ENCODE assay signal across 14 mouse cellular contexts in the genomic region with DNA sequence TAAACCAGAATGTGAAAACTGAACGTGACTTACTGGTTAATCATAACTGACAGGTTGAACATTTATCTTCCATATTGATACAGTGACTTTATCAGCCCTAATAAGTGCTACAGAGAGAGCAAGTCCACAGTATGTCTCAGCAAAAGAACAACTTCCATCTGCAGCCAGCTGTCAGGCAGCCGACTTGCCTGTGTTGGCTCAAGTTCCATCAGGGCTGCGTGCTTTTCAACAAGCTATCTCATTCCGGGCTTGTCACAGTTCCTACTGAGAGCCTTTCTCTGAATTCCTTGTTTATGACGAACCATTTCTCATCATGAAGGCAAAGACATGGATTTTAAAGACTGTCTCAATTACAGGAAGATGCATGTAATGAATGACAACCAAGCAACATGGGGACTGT. TPM values are rescaled to one million over a fixed set of nuclear protein-coding genes. Genes with fewer than 3 reads are reported as not detected.
DNase-seq lines count a peak whose midpoint lies in the region; ATAC-seq lines count a peak whose summit lies in the region.
"Had no signal": no experiment of that assay in that cellular context is flagged by ENCODE, and none has a peak within 500 bp of the region (broad histone marks: within the 10 kb centered on the region; RNA-seq: fewer than 3 reads in every experiment).

No protein-coding gene starts in this region.

- H3K4me1 ChIP-seq in heart, embryonic 10.5 days: peaks cover 8% of the 10 kb centered on the region
- H3K4me1 ChIP-seq in lung, embryonic 16.5 days (replicated peaks; ENCODE audit: control insufficient read depth, insufficient read depth, low read length): no peaks in the 10 kb centered on the region
- H3K4me1 ChIP-seq in heart, embryonic 16.5 days (ENCODE audit: control insufficient read depth, insufficient read depth, low read length): peaks cover 16% of the 10 kb centered on the region
- H3K4me1 ChIP-seq: embryonic facial prominence, embryonic 12.5 days; midbrain, embryonic 13.5 days had no signal

- 0 out of 2 replicates have a peak, but pooled peaks have one; percentile 41 for ATAC-seq in lung, embryonic 16.5 days (ENCODE audit: low read depth)
- ATAC-seq in heart, embryonic 16.5 days (replicated peaks; ENCODE audit: extremely low read depth, insufficient read depth, low FRiP score): peak; percentile 69
- ATAC-seq: midbrain, embryonic 13.5 days; Patski had no signal

- 50% methylated on average over 5 of the region's 5 CpGs for WGBS in heart, embryonic 10.5 days
- 42% methylated on average over 5 of the region's 5 CpGs for WGBS in lung, embryonic 16.5 days
- WGBS in heart, embryonic 16.5 days: 30% methylated on average over 5 of the region's 5 CpGs

- H3K36me3 ChIP-seq in heart, embryonic 10.5 days: peaks cover 2% of the 10 kb centered on the region; the same call in 1 of the 2 replicates
- no peaks in the 10 kb centered on the region for H3K36me3 ChIP-seq in lung, embryonic 16.5 days (ENCODE audit: control insufficient read depth, insufficient read depth, low read length)
- H3K36me3 ChIP-seq in heart, embryonic 16.5 days (ENCODE audit: control insufficient read depth, insufficient read depth): no peaks in the 10 kb centered on the region
- H3K36me3 ChIP-seq: embryonic facial prominence, embryonic 12.5 days; midbrain, embryonic 13.5 days had no signal

- H3K9me3 ChIP-seq in heart, embryonic 10.5 days: no peaks in the 10 kb centered on the region
- H3K9me3 ChIP-seq in lung, embryonic 16.5 days (ENCODE audit: control insufficient read depth, low read length): no peaks in the 10 kb centered on the region
- H3K9me3 ChIP-seq in heart, embryonic 16.5 days (replicated peaks; ENCODE audit: control insufficient read depth, low read length): no peaks in the 10 kb centered on the region
- H3K9me3 ChIP-seq: embryonic facial prominence, embryonic 12.5 days; midbrain, embryonic 13.5 days had no signal

- H3K9ac ChIP-seq in lung, embryonic 16.5 days (ENCODE audit: low read length): no peak overlapping the region
- no peak overlapping the region for H3K9ac ChIP-seq in heart, embryonic 16.5 days (ENCODE audit: low read length)
- H3K9ac ChIP-seq: embryonic facial prominence, embryonic 12.5 days; midbrain, embryonic 13.5 days had no signal

- no peak overlapping the region for H3K4me2 ChIP-seq in lung, embryonic 16.5 days (ENCODE audit: low read depth, low read length)
- peak overlapping the region; percentile 15; the same call in 1 of the 2 replicates for H3K4me2 ChIP-seq in heart, embryonic 16.5 days (ENCODE audit: low read depth, low read length)
- H3K4me2 ChIP-seq: embryonic facial prominence, embryonic 12.5 days; midbrain, embryonic 13.5 days had no signal

- H3K4me3 ChIP-seq in heart, embryonic 10.5 days: no peak overlapping the region
- no peak overlapping the region for H3K4me3 ChIP-seq in lung, embryonic 16.5 days (ENCODE audit: low read length)
- no peak overlapping the region for H3K4me3 ChIP-seq in heart, embryonic 16.5 days (ENCODE audit: low read length)
- H3K4me3 ChIP-seq: embryonic facial prominence, embryonic 12.5 days; midbrain, embryonic 13.5 days had no signal

- no peak overlapping the region for H3K27ac ChIP-seq in heart, embryonic 10.5 days
- no peak overlapping the region for H3K27ac ChIP-seq in lung, embryonic 16.5 days (ENCODE audit: low read length)
- peak overlapping the region; percentile 80 for H3K27ac ChIP-seq in heart, embryonic 16.5 days (ENCODE audit: low read length)
- H3K27ac ChIP-seq: embryonic facial prominence, embryonic 12.5 days; macrophage; midbrain, embryonic 13.5 days had no signal

- H3K27me3 ChIP-seq in heart, embryonic 10.5 days (ENCODE audit: insufficient read depth, poor library complexity, severe bottlenecking): no peaks in the 10 kb centered on the region
- H3K27me3 ChIP-seq in lung, embryonic 16.5 days (ENCODE audit: control insufficient read depth, insufficient read depth, low read depth, low read length): no peaks in the 10 kb centered on the region
- no peaks in the 10 kb centered on the region for H3K27me3 ChIP-seq in heart, embryonic 16.5 days (ENCODE audit: control insufficient read depth, insufficient read depth, low read length)
- H3K27me3 ChIP-seq: embryonic facial prominence, embryonic 12.5 days; midbrain, embryonic 13.5 days had no signal

- peak; percentile 58 to 64 for DNase-seq in heart, adult 18-20 months
- DNase-seq in heart, embryonic 10.5 days (ENCODE audit: low spot score): no peak
- DNase-seq in lung, postnatal 25 days (ENCODE audit: low spot score): no peak
- DNase-seq in lung, postnatal 4 days: peak; percentile 29 to 67
- DNase-seq in frontal cortex, postnatal 25 days (ENCODE audit: low spot score in 2 of 2): no peak
- DNase-seq in cerebellum, postnatal 25 days: no peak
- DNase-seq: kidney, adult 9 months; spleen, adult 18-20 months had no signal

RNA-seq across cellular contexts. Expression of a gene that starts 52.6 kb away (rescaled TPM):
- 10 to 100 TPM; 26.1 to 30.0 TPM for total RNA-seq in heart, adult 18-20 months (2021)
- 71.9 and 73.4 TPM in 2 replicates for polyA plus RNA-seq in heart, embryonic 10.5 days (2016; fragmentation: Nextera tagmentation; extraction: Ambion mirVana)
- polyA plus RNA-seq in lung, embryonic 16.5 days (2015; fragmentation: Nextera tagmentation; extraction: Ambion mirVana): 45.9 and 47.5 TPM in 2 replicates
- 65.6 and 67.6 TPM in 2 replicates for polyA plus RNA-seq in heart, embryonic 16.5 days (2015; fragmentation: Nextera tagmentation; extraction: Ambion mirVana)

Comparison
In these comparisons a context has a peak if more than half of its experiments do, and no peak if none do; other contexts are left out.
1. DNase-seq: peak in heart, adult 18-20 months (2 of 2) and lung, postnatal 4 days (2 of 2); none in heart, embryonic 10.5 days (single experiment), lung, postnatal 25 days (single experiment), frontal cortex, postnatal 25 days (0 of 2) and cerebellum, postnatal 25 days (0 of 2).